Mouse (Mus musculus): ENCODE data around the gene Lpp.

- no peak for TF ChIP-seq POLR2A (IDR thresholded peaks at IDR 0.05; ENCODE audit: low read depth, low read length)
- no peak for TF ChIP-seq ETS1 (conservative IDR thresholded peaks at IDR 0.05; ENCODE audit: low read depth, low read length)
- no peak for TF ChIP-seq SMC3 (IDR thresholded peaks at IDR 0.05; ENCODE audit: low read depth, low read length)
Measured at GRCm38 (mm10) chr16:24607896-24608457, 214.7 kb downstream of the Lpp start.

Measured in CH12.LX (cell line).